Mouse (Mus musculus) T-cell, adult 66 days (primary cell): ENCODE results near the gene Tmem40. TPM values are rescaled to one million over a fixed set of nuclear protein-coding genes. Genes with fewer than 3 reads are reported as not detected.

ENCODE experiments used
- total RNA-seq, 2 experiments: library from RNA; stranded (reverse); gene quantifications; 3 replicates in 1 of 2; 4 replicates in 1 of 2; pipeline ENCODE4 v1.2.4; 2023

The Tmem40 gene
- under 1 TPM in 1 of 2 experiments, not detected in 1; 0.44 TPM for total RNA-seq

DNA sequence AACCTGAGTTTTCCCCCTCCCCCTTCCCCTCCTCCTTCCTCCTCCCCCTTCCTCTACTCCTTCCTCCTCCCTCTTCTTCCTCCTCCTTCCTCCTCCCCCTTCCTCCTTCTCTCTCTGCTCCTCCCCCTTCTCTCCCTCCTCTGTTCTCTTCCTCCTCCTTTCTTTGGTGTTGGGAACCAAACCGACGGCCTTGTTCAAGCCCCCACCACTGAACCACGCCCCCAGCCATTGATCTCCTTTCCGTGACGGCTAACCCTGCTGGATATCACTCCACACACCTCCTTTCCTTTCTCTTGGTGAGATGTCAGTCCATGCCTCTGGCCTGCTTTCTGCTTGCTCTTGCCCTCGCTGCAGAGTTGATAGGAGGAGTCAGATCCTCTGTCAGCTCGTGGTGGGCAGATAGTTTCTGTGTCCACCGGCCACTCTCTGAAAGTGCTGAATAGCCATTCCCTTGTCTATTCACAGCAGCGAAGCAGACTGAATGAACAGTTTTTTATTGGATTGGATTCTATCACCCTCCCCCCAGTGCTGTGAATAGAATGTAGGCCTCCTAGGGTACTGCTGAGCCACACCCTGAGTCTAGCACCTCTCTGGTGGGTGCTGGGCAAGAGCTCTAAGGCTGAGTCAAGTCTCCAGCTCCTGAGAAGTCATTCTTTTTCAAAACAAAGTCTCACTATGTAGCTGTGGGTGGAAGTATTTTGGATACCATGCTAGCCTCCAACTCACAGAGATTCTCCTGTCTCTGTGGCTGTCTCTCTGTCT lies at the start of gene Tmem40:
Tmem40 (minus strand) TSS at position 416 of the 762 bp plus-strand sequence.

DNA sequence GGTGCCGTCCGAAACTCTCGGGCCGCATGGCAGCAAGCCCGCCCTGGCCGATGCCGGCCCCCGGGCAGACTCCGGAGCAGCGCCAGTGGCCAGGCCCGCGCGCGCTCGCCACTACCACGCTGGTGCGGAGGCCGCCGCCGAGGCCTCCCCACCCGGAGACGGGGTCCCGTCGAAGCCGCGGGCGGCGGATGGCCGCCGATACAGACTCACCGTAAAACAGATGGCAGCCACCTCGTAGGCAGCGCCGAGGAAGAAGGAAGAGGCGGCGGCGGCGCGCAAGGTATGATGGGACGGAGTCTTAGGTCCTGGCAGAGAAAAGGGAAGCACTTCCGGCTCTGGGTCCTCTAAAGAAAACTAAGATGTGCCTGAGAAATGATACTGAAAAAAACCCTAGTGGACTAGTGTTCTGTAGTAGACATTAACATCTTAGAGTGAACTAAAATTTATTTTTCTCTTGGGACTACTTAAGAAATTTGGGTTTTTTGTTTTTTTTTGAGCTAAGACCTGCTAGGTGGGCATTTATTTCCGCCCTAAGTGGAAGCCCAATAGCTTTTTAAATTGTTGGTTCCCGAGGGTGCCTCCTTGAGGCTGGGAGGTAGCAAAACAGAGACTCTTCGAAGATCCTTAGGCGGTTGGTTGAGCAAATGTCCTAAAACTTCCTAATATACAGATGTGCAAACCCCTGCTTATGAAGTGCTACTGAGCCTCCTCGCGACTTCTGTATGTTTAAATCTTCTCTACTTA lies 46.5 kb upstream of the Tmem40 start, which contains the start of gene Rpl32:
Rpl32 (minus strand) TSS at position 260 of the 744 bp plus-strand sequence.

DNA sequence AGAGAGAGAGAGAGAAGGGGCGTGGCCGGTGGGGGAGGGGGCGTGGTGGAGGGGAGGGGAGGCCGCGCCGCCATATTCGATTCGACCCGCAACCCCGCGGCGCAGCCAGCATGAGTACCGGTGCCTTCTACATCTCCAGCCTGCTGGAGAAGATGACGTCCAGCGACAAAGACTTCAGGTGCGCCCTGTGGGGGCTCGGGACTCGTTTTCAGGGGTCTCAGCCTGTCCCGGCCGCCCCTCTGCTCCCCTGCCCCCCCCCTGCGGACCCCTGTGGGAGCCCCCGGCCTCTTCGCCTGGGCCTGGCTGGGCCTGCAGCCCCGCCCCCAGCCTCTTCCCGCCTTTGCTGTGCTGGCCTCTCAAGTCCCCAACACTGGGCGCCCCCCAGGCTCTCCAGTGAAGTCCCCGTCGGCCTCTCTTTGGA lies 12.3 kb upstream of the Tmem40 start, which contains the start of gene Cand2:
Cand2 (plus strand) TSS at position 38 of the 421 bp plus-strand sequence.

Other genes with a start within 250 kb of the Tmem40 start
- gene Tsen2, start 217.7 kb downstream of the Tmem40 start, total RNA-seq = 10 to 100 TPM; 10.2 to 12.5 TPM
- not detected for gene Mkrn2os, start 169.8 kb downstream of the Tmem40 start, total RNA-seq
- 10 to 100 TPM; 38.1 to 45.5 TPM for gene Mkrn2, start 160.5 kb downstream of the Tmem40 start, total RNA-seq
- gene Raf1, start 85.8 kb downstream of the Tmem40 start, total RNA-seq = 100 to 1,000 TPM; 155 to 158 TPM
- 1 to 10 TPM; 6.5 to 8.5 TPM for gene Cand2, start 12.1 kb upstream of the Tmem40 start, total RNA-seq
- 1,000 to 10,000 TPM; 3,185 to 3,320 TPM for gene Rpl32, start 46.3 kb upstream of the Tmem40 start, total RNA-seq
- 1 to 10 TPM in 1 of 2 experiments, under 1 TPM in 1; 0.99 to 1.2 TPM for gene Efcab12, start 76.0 kb upstream of the Tmem40 start, total RNA-seq
- 1 to 10 TPM; 7.9 to 8.5 TPM for gene Mbd4, start 91.0 kb upstream of the Tmem40 start, total RNA-seq
- gene Ift122, start 91.1 kb upstream of the Tmem40 start, total RNA-seq = 1 to 10 TPM; 3.0 to 3.3 TPM
- gene Rho, start 169.3 kb upstream of the Tmem40 start, total RNA-seq = not detected
- gene H1foo, start 182.5 kb upstream of the Tmem40 start, total RNA-seq = not detected
- 10 to 100 TPM; 23.1 to 27.1 TPM for gene Plxnd1, start 232.6 kb upstream of the Tmem40 start, total RNA-seq